Mouse (Mus musculus): ENCODE data around the gene Reep3. TPM values are rescaled to one million over a fixed set of nuclear protein-coding genes. Genes with fewer than 3 reads are reported as not detected.
A peak's percentile ranks its signal among the peaks of the same experiment; 100 is the strongest.

The Reep3 gene
- total and polyA plus RNA-seq, 3 experiments, result 21.8 to 23.3 (median 23.2) TPM

- dilution Hi-C loops (cut with MboI; ENCODE audit: extremely low pct_ligation_motif_present, extremely low pct_unique_long_range_greater_than_20kb, low sequenced_read_pairs), result no loop called here
- peak; percentile 38 for DNase-seq (ENCODE audit: extremely low read depth)
- in situ Hi-C loops (cut with MboI; ENCODE audit: low pct_ligation_motif_present, low pct_unique_long_range_greater_than_20kb, low sequenced_read_pairs), result no loop called here
These were observed 77.9 kb downstream of the Reep3 start for GRCm38 (mm10) chr10:67018875-67019274.

GRCm38 (mm10) chr10:67017891-67018290 is 78.9 kb downstream of the Reep3 start:
- no peak for DNase-seq (ENCODE audit: extremely low read depth)
- dilution Hi-C loops (cut with MboI; ENCODE audit: extremely low pct_ligation_motif_present, extremely low pct_unique_long_range_greater_than_20kb, low sequenced_read_pairs) (no loop called here), in situ Hi-C loops (cut with MboI; ENCODE audit: low pct_ligation_motif_present, low pct_unique_long_range_greater_than_20kb, low sequenced_read_pairs) (no loop called here)
- Histone ChIP-seq H3K4me1 (ENCODE audit: control insufficient read depth in 1 of 2, insufficient read depth in 2 of 2) (peaks cover 7 to 24% of the 10 kb centered on the region in 2 experiments), H3K9me3 (replicated peaks; ENCODE audit: low read length) (no peaks in the 10 kb centered on the region), H3K79me2 (replicated peaks; ENCODE audit: control insufficient read depth, extremely low read depth, insufficient read depth, poor library complexity, severe bottlenecking) (no peaks in the 10 kb centered on the region; the same call in 1 of the 2 replicates), H3K36me3 (replicated peaks in 1 of 2; ENCODE audit: control insufficient read depth in 1 of 2, insufficient read depth in 1 of 2, low read length in 1 of 2) (peaks cover 38 to 68% of the 10 kb centered on the region in 2 experiments), H3K27me3 (replicated peaks) (no peaks in the 10 kb centered on the region), H3K4me3 (replicated peaks in 1 of 3; ENCODE audit: low read depth in 2 of 3, low read length in 2 of 3, poor library complexity in 1 of 3) (no peak overlapping the region), H3K9ac (ENCODE audit: insufficient read depth, low read depth) (no peak overlapping the region), H3K4me2 (ENCODE audit: insufficient read depth, low read depth, poor library complexity, severe bottlenecking) (no peak overlapping the region), H3K27ac (ENCODE audit: insufficient read depth, low read depth) (no peak overlapping the region)
- no peak for TF ChIP-seq JUN (IDR thresholded peaks at IDR 0.05; ENCODE audit: insufficient read depth, low read depth, low read length)
- no peak for TF ChIP-seq RCOR1 (conservative IDR thresholded peaks at IDR 0.05; ENCODE audit: low read depth, low read length)
- no peak for TF ChIP-seq ETS1 (conservative IDR thresholded peaks at IDR 0.05; ENCODE audit: low read depth, low read length)
- TF ChIP-seq NRF1 (IDR thresholded peaks at IDR 0.05; ENCODE audit: low read depth, low read length), result no peak
- no peak for TF ChIP-seq ZNF384 (IDR thresholded peaks at IDR 0.05; ENCODE audit: low read depth, low read length)
- TF ChIP-seq KAT2A (IDR thresholded peaks at IDR 0.05; ENCODE audit: insufficient replicate concordance, low read length), result no peak
- no peak for TF ChIP-seq BHLHE40 (IDR thresholded peaks at IDR 0.05; ENCODE audit: low read depth, low read length)
- no peak for TF ChIP-seq IRF4 (IDR thresholded peaks at IDR 0.05; ENCODE audit: low read depth, low read length)
- TF ChIP-seq TBP (conservative IDR thresholded peaks at IDR 0.05; ENCODE audit: low read depth, low read length), result no peak
- no peak for TF ChIP-seq MAZ (IDR thresholded peaks at IDR 0.05; ENCODE audit: low read depth, low read length)
- no peak for TF ChIP-seq SMC3 (IDR thresholded peaks at IDR 0.05; ENCODE audit: low read depth, low read length)
- no peak for TF ChIP-seq MEF2A (IDR thresholded peaks at IDR 0.05; ENCODE audit: borderline replicate concordance, low read depth, low read length)
- no peak for TF ChIP-seq E2F4 (IDR thresholded peaks at IDR 0.05; ENCODE audit: insufficient replicate concordance, low read depth, low read length)

More at GRCm38 (mm10) chr10:67018875-67019274, 77.9 kb downstream of the Reep3 start:
- Histone ChIP-seq H3K4me2 (ENCODE audit: insufficient read depth, low read depth, poor library complexity, severe bottlenecking) (peak overlapping the region; percentile 6; the same call in 1 of the 2 replicates), H3K9me3 (replicated peaks; ENCODE audit: low read length) (no peaks in the 10 kb centered on the region), H3K9ac (ENCODE audit: insufficient read depth, low read depth) (no peak overlapping the region; the same call in 1 of the 2 replicates), H3K4me1 (ENCODE audit: control insufficient read depth in 1 of 2, insufficient read depth in 2 of 2) (peaks cover 7 to 24% of the 10 kb centered on the region in 2 experiments), H3K4me3 (replicated peaks in 1 of 3; ENCODE audit: low read depth in 2 of 3, low read length in 2 of 3, poor library complexity in 1 of 3) (no peak overlapping the region), H3K79me2 (replicated peaks; ENCODE audit: control insufficient read depth, extremely low read depth, insufficient read depth, poor library complexity, severe bottlenecking) (no peaks in the 10 kb centered on the region; the same call in 1 of the 2 replicates), H3K27me3 (replicated peaks) (no peaks in the 10 kb centered on the region), H3K27ac (ENCODE audit: insufficient read depth, low read depth) (peak overlapping the region; percentile 17; the same call in 1 of the 2 replicates), H3K36me3 (replicated peaks in 1 of 2; ENCODE audit: control insufficient read depth in 1 of 2, insufficient read depth in 1 of 2, low read length in 1 of 2) (peaks cover 36 to 66% of the 10 kb centered on the region in 2 experiments)
- no peak for TF ChIP-seq MAZ (IDR thresholded peaks at IDR 0.05; ENCODE audit: low read depth, low read length)
- 0 out of 2 replicates have a peak, but pooled peaks have one; percentile 26 for TF ChIP-seq MEF2A (IDR thresholded peaks at IDR 0.05; ENCODE audit: borderline replicate concordance, low read depth, low read length)
- TF ChIP-seq KAT2A (IDR thresholded peaks at IDR 0.05; ENCODE audit: insufficient replicate concordance, low read length), result no peak
- TF ChIP-seq SIN3A (IDR thresholded peaks at IDR 0.05; ENCODE audit: low read length), result peak; percentile 81
- TF ChIP-seq E2F4 (IDR thresholded peaks at IDR 0.05; ENCODE audit: insufficient replicate concordance, low read depth, low read length), result no peak
- peak; percentile 41; the same call in 1 of the 2 replicates for TF ChIP-seq EP300 (IDR thresholded peaks at IDR 0.05; ENCODE audit: low read length)
- TF ChIP-seq TCF12 (IDR thresholded peaks at IDR 0.05; ENCODE audit: low read depth, low read length), result peak; percentile 94
- peak; percentile 97 for TF ChIP-seq MXI1 (IDR thresholded peaks at IDR 0.05; ENCODE audit: low read depth, low read length)
- peak; percentile 52 for TF ChIP-seq ETS1 (conservative IDR thresholded peaks at IDR 0.05; ENCODE audit: low read depth, low read length)
- no peak for TF ChIP-seq GABPA (IDR thresholded peaks at IDR 0.05; ENCODE audit: insufficient replicate concordance, low read depth, low read length)
- TF ChIP-seq ZMIZ1 (IDR thresholded peaks at IDR 0.05; ENCODE audit: low read depth, low read length), result no peak
- TF ChIP-seq MAFK (IDR thresholded peaks at IDR 0.05; ENCODE audit: insufficient replicate concordance, low read length), result no peak
- TF ChIP-seq NRF1 (IDR thresholded peaks at IDR 0.05; ENCODE audit: low read depth, low read length), result no peak
- no peak for TF ChIP-seq UBTF (IDR thresholded peaks at IDR 0.05; ENCODE audit: low read depth, low read length)
- no peak for TF ChIP-seq ZNF384 (IDR thresholded peaks at IDR 0.05; ENCODE audit: low read depth, low read length)
- no peak for TF ChIP-seq POLR2AphosphoS2 (IDR thresholded peaks at IDR 0.05; ENCODE audit: low read depth, low read length)
- TF ChIP-seq JUND (conservative IDR thresholded peaks at IDR 0.05; ENCODE audit: low read depth, low read length), result no peak
- no peak for TF ChIP-seq CHD2 (IDR thresholded peaks at IDR 0.05; ENCODE audit: low read length)
- TF ChIP-seq JUN (IDR thresholded peaks at IDR 0.05; ENCODE audit: insufficient read depth, low read depth, low read length), result no peak
- no peak for TF ChIP-seq NELFE (IDR thresholded peaks at IDR 0.05; ENCODE audit: low read depth, low read length)
- peak; percentile 71 for TF ChIP-seq MAX (IDR thresholded peaks at IDR 0.05; ENCODE audit: low read length)
- no peak for TF ChIP-seq ZKSCAN1 (IDR thresholded peaks at IDR 0.05; ENCODE audit: borderline replicate concordance, low read depth, low read length)
- TF ChIP-seq PAX5 (IDR thresholded peaks at IDR 0.05; ENCODE audit: low read length), result no peak
- 0 out of 2 replicates have a peak, but pooled peaks have one; percentile 72 for TF ChIP-seq MYC (IDR thresholded peaks at IDR 0.05; ENCODE audit: low read depth, low read length)
- no peak for TF ChIP-seq RCOR1 (conservative IDR thresholded peaks at IDR 0.05; ENCODE audit: low read depth, low read length)
- no peak for TF ChIP-seq POLR2A (IDR thresholded peaks at IDR 0.05; ENCODE audit: low read depth, low read length)
- TF ChIP-seq BHLHE40 (IDR thresholded peaks at IDR 0.05; ENCODE audit: low read depth, low read length), result peak; percentile 90
- TF ChIP-seq USF1 (IDR thresholded peaks at IDR 0.05; ENCODE audit: low read depth, low read length), result no peak

Data from CH12.LX (cell line).